Comparison of ENCODE assay signal across 8 mouse cellular contexts in the genomic region with DNA sequence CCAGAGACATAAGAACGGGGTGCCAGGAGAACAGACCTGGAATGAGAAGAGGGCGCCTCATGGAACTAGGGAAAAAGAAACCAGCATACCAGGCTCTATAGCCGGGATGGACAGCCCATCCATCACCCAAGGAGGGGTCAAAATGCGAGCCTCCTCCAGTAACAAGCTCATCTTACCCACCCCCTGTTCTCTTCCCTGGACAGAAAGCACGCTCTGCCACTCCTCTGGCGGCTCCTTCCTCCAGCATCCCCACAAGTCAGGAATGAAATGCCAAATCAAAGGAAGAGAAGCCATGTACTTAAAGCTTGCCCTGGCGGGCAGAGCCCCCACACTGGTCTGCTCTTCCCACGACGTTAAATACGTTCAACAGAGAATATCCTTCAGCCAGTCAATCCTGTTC. TPM values are rescaled to one million over a fixed set of nuclear protein-coding genes. Genes with fewer than 3 reads are reported as not detected.
DNase-seq lines count a peak whose midpoint lies in the region; ATAC-seq and TF ChIP-seq lines count a peak whose summit lies in the region.

No protein-coding gene starts in this region.

- H3K4me2 ChIP-seq in kidney, postnatal 0 days (ENCODE audit: low read length), result peak overlapping the region; percentile 95
- peak overlapping the region; percentile 92 for H3K4me2 ChIP-seq in embryonic facial prominence, embryonic 14.5 days (ENCODE audit: low read depth, low read length)
- H3K4me2 ChIP-seq in intestine, embryonic 15.5 days (replicated peaks), result peak overlapping the region; percentile 83
- H3K4me2 ChIP-seq in myocyte (ENCODE audit: low read depth), result peak overlapping the region; percentile 97

- TF ChIP-seq CTCF in kidney, postnatal 0 days (IDR thresholded peaks at IDR 0.05; ENCODE audit: low read depth), result no peak

- H3K4me1 ChIP-seq in kidney, postnatal 0 days (replicated peaks; ENCODE audit: insufficient read depth, low read length), result peaks cover 21% of the 10 kb centered on the region
- H3K4me1 ChIP-seq in embryonic facial prominence, embryonic 14.5 days (ENCODE audit: control insufficient read depth, insufficient read depth, low read length), result peaks cover 21% of the 10 kb centered on the region
- H3K4me1 ChIP-seq in intestine, embryonic 15.5 days (replicated peaks), result peaks cover 31% of the 10 kb centered on the region

- H3K9me3 ChIP-seq in kidney, postnatal 0 days (replicated peaks; ENCODE audit: low read length), result no peaks in the 10 kb centered on the region
- H3K9me3 ChIP-seq in embryonic facial prominence, embryonic 14.5 days (ENCODE audit: control insufficient read depth, low read length), result no peaks in the 10 kb centered on the region
- H3K9me3 ChIP-seq in intestine, embryonic 15.5 days, result no peaks in the 10 kb centered on the region

- ATAC-seq in kidney, postnatal 0 days (replicated peaks; ENCODE audit: low FRiP score, low read depth), result no peak
- no peak for ATAC-seq in embryonic facial prominence, embryonic 14.5 days (ENCODE audit: low read depth)
- no peak for ATAC-seq in intestine, embryonic 15.5 days
- ATAC-seq in megakaryocyte-erythroid progenitor cell, adult 5-6 weeks (replicated peaks; ENCODE audit: low FRiP score, low TSS enrichment, poor library complexity, severe bottlenecking), result no peak

- no peak overlapping the region for H3ac ChIP-seq in myocyte (ENCODE audit: control insufficient read depth, insufficient read length)

- 0 out of 2 replicates have a peak overlapping the region, but pooled peaks have one; percentile 40 for H3K27ac ChIP-seq in kidney, postnatal 0 days
- no peak overlapping the region for H3K27ac ChIP-seq in embryonic facial prominence, embryonic 14.5 days (replicated peaks; ENCODE audit: low read depth, low read length)
- peak overlapping the region; percentile 13; the same call in 1 of the 2 replicates for H3K27ac ChIP-seq in intestine, embryonic 15.5 days

- peak overlapping the region; percentile 70 for H3K4me3 ChIP-seq in kidney, postnatal 0 days (replicated peaks; ENCODE audit: low read depth, low read length)
- peak overlapping the region; percentile 71 for H3K4me3 ChIP-seq in embryonic facial prominence, embryonic 14.5 days (ENCODE audit: low read depth, low read length)
- peak overlapping the region; percentile 59; the same call in 1 of the 2 replicates for H3K4me3 ChIP-seq in intestine, embryonic 15.5 days (replicated peaks)
- H3K4me3 ChIP-seq in myocyte, result peak overlapping the region; percentile 76

- peaks cover 29% of the 10 kb centered on the region for H3K36me3 ChIP-seq in kidney, postnatal 0 days (ENCODE audit: insufficient read depth, low read length)
- peaks cover 48% of the 10 kb centered on the region for H3K36me3 ChIP-seq in embryonic facial prominence, embryonic 14.5 days (ENCODE audit: control insufficient read depth, insufficient read depth, low read length)
- H3K36me3 ChIP-seq in intestine, embryonic 15.5 days, result peaks cover 18% of the 10 kb centered on the region; the same call in 1 of the 2 replicates
- peaks cover 10% of the 10 kb centered on the region for H3K36me3 ChIP-seq in myocyte (ENCODE audit: control insufficient read depth, insufficient read depth)

- peaks cover 15% of the 10 kb centered on the region for H3K79me2 ChIP-seq in myocyte (ENCODE audit: control insufficient read depth, insufficient read depth)

- WGBS in kidney, postnatal 0 days, result 21% methylated on average over 10 of the region's 10 CpGs
- 44% methylated on average over 10 of the region's 10 CpGs for WGBS in embryonic facial prominence, embryonic 14.5 days
- 30% methylated on average over 10 of the region's 10 CpGs for WGBS in intestine, embryonic 15.5 days

- H3K9ac ChIP-seq in kidney, postnatal 0 days (ENCODE audit: low read depth, low read length), result peak overlapping the region; percentile 52; the same call in 1 of the 2 replicates
- peak overlapping the region; percentile 34; the same call in 1 of the 2 replicates for H3K9ac ChIP-seq in embryonic facial prominence, embryonic 14.5 days (ENCODE audit: low read depth, low read length)
- H3K9ac ChIP-seq in intestine, embryonic 15.5 days, result no peak overlapping the region

- H3K27me3 ChIP-seq in kidney, postnatal 0 days (ENCODE audit: insufficient read depth, low read length), result no peaks in the 10 kb centered on the region
- H3K27me3 ChIP-seq in embryonic facial prominence, embryonic 14.5 days (replicated peaks; ENCODE audit: control insufficient read depth, insufficient read depth, low read length), result no peaks in the 10 kb centered on the region
- H3K27me3 ChIP-seq in intestine, embryonic 15.5 days (replicated peaks), result no peaks in the 10 kb centered on the region
- no peaks in the 10 kb centered on the region for H3K27me3 ChIP-seq in myocyte (ENCODE audit: control insufficient read depth, insufficient read depth, insufficient read length)

- no peak for TF ChIP-seq POLR2A in myocyte (IDR thresholded peaks at IDR 0.05; ENCODE audit: insufficient read length, low read depth)

- DNase-seq in kidney, postnatal 0 days (ENCODE audit: low spot score), result peak; percentile 41
- no peak for DNase-seq in kidney, postnatal 25 days
- DNase-seq in embryonic facial prominence, embryonic 14.5 days (ENCODE audit: low spot score), result no peak
- DNase-seq in gastrocnemius, adult 18-20 months (ENCODE audit: low spot score), result no peak
- DNase-seq in urinary bladder, postnatal 25 days (ENCODE audit: low spot score), result no peak

TF ChIP-seq in myocyte, 11 proteins besides CTCF, POLR2A, EP300 and RAD21:
- no peak for TF ChIP-seq E2F4 (IDR thresholded peaks at IDR 0.05; ENCODE audit: insufficient read depth)
- TF ChIP-seq TCF12 (IDR thresholded peaks at IDR 0.05; ENCODE audit: insufficient read depth, poor library complexity, severe bottlenecking), result no peak
- no peak for TF ChIP-seq TCF3 (IDR thresholded peaks at IDR 0.05; ENCODE audit: insufficient read length, low read depth)
- no peak for TF ChIP-seq CEBPB (IDR thresholded peaks at IDR 0.05; ENCODE audit: insufficient read depth, poor library complexity, severe bottlenecking)

RNA-seq across cellular contexts. Expression of gene Cyb561d2, which starts 1.0 kb away (rescaled TPM):
- polyA plus RNA-seq in kidney, postnatal 0 days (2015; fragmentation: Nextera tagmentation; extraction: Ambion mirVana), result 50.1 and 53.9 TPM in 2 replicates
- polyA plus RNA-seq in embryonic facial prominence, embryonic 14.5 days (2014; fragmentation: Nextera tagmentation; extraction: Ambion mirVana), result 24.7 and 27.0 TPM in 2 replicates
- polyA plus RNA-seq in intestine, embryonic 15.5 days (2015; fragmentation: Nextera tagmentation; extraction: Ambion mirVana), result 31.2 and 35.8 TPM in 2 replicates
- 18.8 TPM for polyA plus RNA-seq in myocyte (2012; fragmentation: generic; extraction: Trizol)
- total RNA-seq in gastrocnemius, adult 18-20 months (2021), result 1 to 10 TPM; 3.0 to 4.1 TPM
- total RNA-seq in megakaryocyte-erythroid progenitor cell, adult 5-6 weeks (2014; fragmentation: Nextera tagmentation), result 5.3 and 16.6 TPM in 2 replicates
- 14.5 and 15.0 TPM in 2 replicates for total RNA-seq in megakaryocyte-erythroid progenitor cell, adult 5-6 weeks (2017)

RNA-seq across cellular contexts. Expression of gene Nprl2, which starts 1.0 kb away (rescaled TPM):
- polyA plus RNA-seq in kidney, postnatal 0 days (2015; fragmentation: Nextera tagmentation; extraction: Ambion mirVana), result 43.8 and 45.5 TPM in 2 replicates
- polyA plus RNA-seq in embryonic facial prominence, embryonic 14.5 days (2014; fragmentation: Nextera tagmentation; extraction: Ambion mirVana), result 35.0 and 35.4 TPM in 2 replicates
- 33.9 and 36.9 TPM in 2 replicates for polyA plus RNA-seq in intestine, embryonic 15.5 days (2015; fragmentation: Nextera tagmentation; extraction: Ambion mirVana)
- 24.6 TPM for polyA plus RNA-seq in myocyte (2012; fragmentation: generic; extraction: Trizol)
- 10 to 100 TPM; 10.7 to 13.7 TPM for total RNA-seq in gastrocnemius, adult 18-20 months (2021)
- total RNA-seq in megakaryocyte-erythroid progenitor cell, adult 5-6 weeks (2014; fragmentation: Nextera tagmentation), result 14.8 and 19.1 TPM in 2 replicates
- 7.5 and 8.7 TPM in 2 replicates for total RNA-seq in megakaryocyte-erythroid progenitor cell, adult 5-6 weeks (2017)

RNA-seq across cellular contexts. Expression of gene Zmynd10, which starts 6.1 kb away (rescaled TPM):
- 6.7 and 7.9 TPM in 2 replicates for polyA plus RNA-seq in kidney, postnatal 0 days (2015; fragmentation: Nextera tagmentation; extraction: Ambion mirVana)
- polyA plus RNA-seq in embryonic facial prominence, embryonic 14.5 days (2014; fragmentation: Nextera tagmentation; extraction: Ambion mirVana), result 2.8 and 8.2 TPM in 2 replicates
- 0.67 and 0.68 TPM in 2 replicates for polyA plus RNA-seq in intestine, embryonic 15.5 days (2015; fragmentation: Nextera tagmentation; extraction: Ambion mirVana)
- 0.52 TPM for polyA plus RNA-seq in myocyte (2012; fragmentation: generic; extraction: Trizol)
- under 1 TPM; 0.40 to 0.68 TPM for total RNA-seq in gastrocnemius, adult 18-20 months (2021)
- not detected in 2 replicates for total RNA-seq in megakaryocyte-erythroid progenitor cell, adult 5-6 weeks (2014; fragmentation: Nextera tagmentation)
- not detected in 2 replicates for total RNA-seq in megakaryocyte-erythroid progenitor cell, adult 5-6 weeks (2017)

RNA-seq across cellular contexts. Expression of gene Tmem115, which starts 7.3 kb away (rescaled TPM):
- polyA plus RNA-seq in kidney, postnatal 0 days (2015; fragmentation: Nextera tagmentation; extraction: Ambion mirVana), result 53.2 and 54.7 TPM in 2 replicates
- 53.1 and 56.1 TPM in 2 replicates for polyA plus RNA-seq in embryonic facial prominence, embryonic 14.5 days (2014; fragmentation: Nextera tagmentation; extraction: Ambion mirVana)
- 42.2 and 43.0 TPM in 2 replicates for polyA plus RNA-seq in intestine, embryonic 15.5 days (2015; fragmentation: Nextera tagmentation; extraction: Ambion mirVana)
- 43.4 TPM for polyA plus RNA-seq in myocyte (2012; fragmentation: generic; extraction: Trizol)
- total RNA-seq in gastrocnemius, adult 18-20 months (2021), result 10 to 100 TPM; 16.3 to 17.1 TPM
- 15.0 and 18.4 TPM in 2 replicates for total RNA-seq in megakaryocyte-erythroid progenitor cell, adult 5-6 weeks (2014; fragmentation: Nextera tagmentation)
- total RNA-seq in megakaryocyte-erythroid progenitor cell, adult 5-6 weeks (2017), result 13.3 and 15.7 TPM in 2 replicates

RNA-seq across cellular contexts. Expression of gene Rassf1, which starts 10.3 kb away (rescaled TPM):
- polyA plus RNA-seq in kidney, postnatal 0 days (2015; fragmentation: Nextera tagmentation; extraction: Ambion mirVana), result 49.8 and 53.6 TPM in 2 replicates
- 66.5 and 66.8 TPM in 2 replicates for polyA plus RNA-seq in embryonic facial prominence, embryonic 14.5 days (2014; fragmentation: Nextera tagmentation; extraction: Ambion mirVana)
- 51.7 and 52.7 TPM in 2 replicates for polyA plus RNA-seq in intestine, embryonic 15.5 days (2015; fragmentation: Nextera tagmentation; extraction: Ambion mirVana)
- polyA plus RNA-seq in myocyte (2012; fragmentation: generic; extraction: Trizol), result 59.3 TPM
- total RNA-seq in gastrocnemius, adult 18-20 months (2021), result 10 to 100 TPM; 11.9 to 13.6 TPM
- total RNA-seq in megakaryocyte-erythroid progenitor cell, adult 5-6 weeks (2014; fragmentation: Nextera tagmentation), result 24.6 and 29.3 TPM in 2 replicates
- 32.8 and 40.3 TPM in 2 replicates for total RNA-seq in megakaryocyte-erythroid progenitor cell, adult 5-6 weeks (2017)
